Mouse (Mus musculus) cerebellum, adult 11 months (tissue): ENCODE measurements around the gene Nedd9.

ENCODE experiments used
- DNase-seq: peaks from one replicate; pipeline ENCODE4 v3.0.0; 2022

Gene Nedd9

GRCm38 (mm10) chr13:41486606-41487408, at the start of gene Nedd9:
Gene Nedd9, minus strand, starts transcription at chr13:41487362.
- DNase-seq, result no peak

- DNase-seq, result no peak
These were observed 45.5 kb upstream of the Nedd9 start for GRCm38 (mm10) chr13:41532625-41533024.

GRCm38 (mm10) chr13:41530326-41530725, 43.2 kb upstream of the Nedd9 start:
- DNase-seq, result no peak

GRCm38 (mm10) chr13:41524208-41524607, 37.0 kb upstream of the Nedd9 start:
- DNase-seq, result no peak

- no peak for DNase-seq
These were observed 34.1 kb upstream of the Nedd9 start for GRCm38 (mm10) chr13:41521296-41521695.

- DNase-seq, result no peak
These were observed 33.5 kb upstream of the Nedd9 start for GRCm38 (mm10) chr13:41520549-41521161.

GRCm38 (mm10) chr13:41519792-41520191, 32.6 kb upstream of the Nedd9 start:
- DNase-seq, result no peak

- DNase-seq, result no peak
These were observed 30.0 kb upstream of the Nedd9 start for GRCm38 (mm10) chr13:41517193-41517592.

GRCm38 (mm10) chr13:41515749-41516148, 28.6 kb upstream of the Nedd9 start:
- DNase-seq, result no peak

GRCm38 (mm10) chr13:41514918-41515317, 27.8 kb upstream of the Nedd9 start:
- no peak for DNase-seq

- DNase-seq, result no peak
These were observed 26.3 kb upstream of the Nedd9 start for GRCm38 (mm10) chr13:41513456-41513855.

GRCm38 (mm10) chr13:41512243-41512642, 25.1 kb upstream of the Nedd9 start:
- DNase-seq, result no peak

GRCm38 (mm10) chr13:41510631-41511419, 23.7 kb upstream of the Nedd9 start:
- no peak for DNase-seq

GRCm38 (mm10) chr13:41505594-41505993, 18.4 kb upstream of the Nedd9 start:
- DNase-seq, result no peak

- no peak for DNase-seq
These were observed 17.8 kb upstream of the Nedd9 start for GRCm38 (mm10) chr13:41504997-41505396.

GRCm38 (mm10) chr13:41504448-41504847, 17.3 kb upstream of the Nedd9 start:
- no peak for DNase-seq

GRCm38 (mm10) chr13:41502917-41503301, 15.7 kb upstream of the Nedd9 start:
- DNase-seq, result no peak

GRCm38 (mm10) chr13:41502136-41502916, 15.2 kb upstream of the Nedd9 start:
- no peak for DNase-seq

GRCm38 (mm10) chr13:41500793-41501192, 13.6 kb upstream of the Nedd9 start:
- no peak for DNase-seq

- DNase-seq, result no peak
These were observed 11.5 kb upstream of the Nedd9 start for GRCm38 (mm10) chr13:41498611-41499121.

- DNase-seq, result no peak
These were observed 7.5 kb upstream of the Nedd9 start for GRCm38 (mm10) chr13:41494681-41495080.

GRCm38 (mm10) chr13:41491981-41492702, 5.0 kb upstream of the Nedd9 start:
- DNase-seq, result no peak
